Mouse (Mus musculus): ENCODE measurements around the gene Sh2d1b1. TPM values are rescaled to one million over a fixed set of nuclear protein-coding genes. Genes with fewer than 3 reads are reported as not detected.

Gene Sh2d1b1
- polyA plus RNA-seq, 1 experiment from 2014 or later, result 0.06 TPM

DNA sequence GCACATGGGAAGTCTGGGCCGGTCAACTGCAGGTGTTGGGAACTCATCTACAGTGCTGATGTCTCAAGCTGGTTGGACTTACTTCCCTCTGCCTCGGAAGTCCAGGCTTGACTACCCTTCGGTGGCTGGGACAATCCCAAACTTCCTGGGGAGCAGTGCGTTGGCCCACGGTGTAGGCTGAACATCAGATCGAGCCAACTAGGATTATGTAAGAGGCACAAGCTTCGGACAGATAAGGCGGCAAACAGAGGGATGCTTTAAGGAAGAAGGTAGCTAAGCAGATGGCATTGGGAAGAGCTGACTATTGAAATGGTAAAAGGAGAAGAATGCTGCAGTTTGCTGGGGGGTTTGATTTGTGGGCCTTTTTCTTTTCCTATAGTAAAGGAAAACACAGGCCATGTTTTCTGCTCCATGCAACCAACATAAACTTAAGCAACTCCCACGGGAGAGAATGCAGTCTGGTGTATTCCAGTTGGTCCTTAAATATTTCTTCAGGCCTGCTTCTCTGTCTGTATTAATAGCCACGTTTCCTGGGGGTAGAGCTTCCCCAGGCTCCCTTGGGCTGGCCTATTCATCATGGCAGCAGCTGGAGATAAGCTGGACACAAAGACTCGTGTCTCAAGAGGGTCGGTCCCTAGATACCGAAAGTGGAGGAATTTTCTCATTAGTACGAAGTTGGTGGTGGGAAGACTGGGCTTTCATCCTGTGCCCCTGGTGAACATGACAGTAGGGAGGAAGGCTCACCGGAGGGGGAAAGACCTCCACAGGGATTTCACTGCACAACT, 17.9 kb downstream of the Sh2d1b1 start:
- H3K27me3 ChIP-seq (replicated peaks), result no peaks in the 10 kb centered on the region
- ATAC-seq (replicated peaks), result no peak
- H3K27ac ChIP-seq, result no peak overlapping the region
- H3K4me3 ChIP-seq, result no peak overlapping the region
- H3K9ac ChIP-seq, result no peak overlapping the region
- peaks cover 4% of the 10 kb centered on the region; the same call in 1 of the 2 replicates for H3K4me1 ChIP-seq
- H3K36me3 ChIP-seq (replicated peaks), result no peaks in the 10 kb centered on the region
- 54% methylated on average over 15 of the region's 15 CpGs for WGBS
- H3K9me3 ChIP-seq, result no peaks in the 10 kb centered on the region
- no peak overlapping the region for H3K4me2 ChIP-seq

DNA sequence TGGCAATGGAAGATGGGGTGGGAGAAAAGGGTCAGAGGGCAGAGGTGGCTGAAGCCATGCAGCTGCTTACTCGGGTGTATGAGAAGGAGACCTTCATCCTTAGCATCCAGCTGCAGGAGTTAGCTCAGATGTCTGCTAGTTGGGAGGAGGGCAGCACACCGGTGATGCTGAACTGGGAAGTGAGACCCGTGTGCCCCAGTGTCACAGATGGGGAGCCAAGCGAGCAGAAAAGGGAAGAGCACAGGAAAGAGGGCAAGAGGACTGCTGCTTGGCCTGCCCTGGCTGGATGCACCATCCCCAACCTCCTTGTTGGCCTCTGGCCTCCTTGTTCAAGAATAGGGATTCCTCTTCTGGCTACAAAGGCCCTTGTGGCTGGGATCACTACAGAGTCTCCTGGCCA, 22.4 kb downstream of the Sh2d1b1 start:
- Histone ChIP-seq H3K4me3 (no peak overlapping the region), H3K4me2 (no peak overlapping the region), H3K36me3 (replicated peaks) (no peaks in the 10 kb centered on the region), H3K27ac (no peak overlapping the region), H3K9me3 (no peaks in the 10 kb centered on the region), H3K4me1 (no peaks in the 10 kb centered on the region), H3K9ac (no peak overlapping the region), H3K27me3 (replicated peaks) (no peaks in the 10 kb centered on the region)
- no peak for ATAC-seq (replicated peaks)
- 76% methylated on average over 4 of the region's 4 CpGs for WGBS

- H3K4me1 ChIP-seq, result no peaks in the 10 kb centered on the region
- WGBS, result 95% methylated on average over 9 of the region's 9 CpGs
- no peak overlapping the region for H3K4me2 ChIP-seq
- H3K36me3 ChIP-seq (replicated peaks), result no peaks in the 10 kb centered on the region
- no peak overlapping the region for H3K4me3 ChIP-seq
- no peak overlapping the region for H3K9ac ChIP-seq
- no peak overlapping the region for H3K27ac ChIP-seq
- no peaks in the 10 kb centered on the region for H3K27me3 ChIP-seq (replicated peaks)
- no peak for ATAC-seq (replicated peaks)
- no peaks in the 10 kb centered on the region for H3K9me3 ChIP-seq
Observed at GRCm38 (mm10) chr1:170301686-170302085, 24.6 kb downstream of the Sh2d1b1 start.

GRCm38 (mm10) chr1:170302456-170302855, 25.3 kb downstream of the Sh2d1b1 start:
- Histone ChIP-seq H3K4me3 (no peak overlapping the region), H3K27ac (no peak overlapping the region), H3K9ac (no peak overlapping the region), H3K27me3 (replicated peaks) (no peaks in the 10 kb centered on the region), H3K36me3 (replicated peaks) (no peaks in the 10 kb centered on the region), H3K4me2 (no peak overlapping the region), H3K4me1 (no peaks in the 10 kb centered on the region), H3K9me3 (no peaks in the 10 kb centered on the region)
- ATAC-seq (replicated peaks), result no peak
- 80% methylated on average over 6 of the region's 6 CpGs for WGBS

- Histone ChIP-seq H3K27me3 (replicated peaks) (no peaks in the 10 kb centered on the region), H3K4me2 (no peak overlapping the region), H3K9ac (no peak overlapping the region), H3K4me3 (no peak overlapping the region), H3K4me1 (no peaks in the 10 kb centered on the region), H3K9me3 (no peaks in the 10 kb centered on the region), H3K36me3 (replicated peaks) (no peaks in the 10 kb centered on the region), H3K27ac (no peak overlapping the region)
- ATAC-seq (replicated peaks), result no peak
- WGBS, result 47% methylated on average over 6 of the region's 6 CpGs
Observed at GRCm38 (mm10) chr1:170303103-170303502, 26.0 kb downstream of the Sh2d1b1 start.

DNA sequence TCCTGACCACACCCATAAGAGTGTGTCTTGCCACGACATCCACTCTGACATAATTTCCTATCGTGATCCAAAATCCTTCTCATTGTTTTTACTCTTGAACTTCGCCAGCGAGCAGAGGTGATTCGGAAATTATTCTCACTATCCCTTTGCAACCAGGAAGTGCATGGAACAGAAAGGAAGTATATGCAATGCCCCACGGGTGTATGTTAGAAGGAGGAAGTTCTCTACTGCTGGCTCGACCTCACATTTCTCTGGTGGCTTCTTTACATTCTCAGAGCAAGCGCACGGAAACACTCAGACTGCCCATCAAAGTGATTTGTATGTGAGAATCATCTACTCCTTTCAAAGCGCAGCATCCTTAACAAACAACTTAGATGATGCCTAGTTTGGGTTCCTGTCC, 27.9 kb downstream of the Sh2d1b1 start:
- H3K27ac ChIP-seq, result no peak overlapping the region
- no peak overlapping the region for H3K9ac ChIP-seq
- no peak for ATAC-seq (replicated peaks)
- no peak overlapping the region for H3K4me3 ChIP-seq
- H3K4me2 ChIP-seq, result no peak overlapping the region
- H3K36me3 ChIP-seq (replicated peaks), result no peaks in the 10 kb centered on the region
- no peaks in the 10 kb centered on the region for H3K4me1 ChIP-seq
- no peaks in the 10 kb centered on the region for H3K27me3 ChIP-seq (replicated peaks)
- no peaks in the 10 kb centered on the region for H3K9me3 ChIP-seq
- 94% methylated on average over 10 of the region's 10 CpGs for WGBS

DNA sequence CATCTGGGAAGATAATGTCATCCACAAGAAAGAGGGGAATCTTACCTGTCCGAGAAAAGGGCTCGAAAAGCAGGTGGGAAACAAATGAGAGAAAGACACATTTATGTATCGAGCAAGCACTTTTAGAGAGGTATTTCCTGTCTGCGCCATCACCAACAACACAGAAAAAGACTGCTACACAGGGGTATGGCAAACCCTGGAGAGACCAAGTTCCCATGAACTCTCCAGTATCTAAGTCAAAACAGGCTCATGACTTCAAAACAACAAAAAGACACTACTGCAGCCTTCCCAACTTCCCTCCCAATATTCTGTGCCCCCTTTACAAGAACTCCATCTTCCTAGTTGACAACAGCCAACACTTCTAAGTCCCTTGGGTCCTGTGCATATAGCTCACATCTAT, 29.1 kb downstream of the Sh2d1b1 start, which contains the start of gene Gm7694:
Gene Gm7694, minus strand, starts transcription at position 101 of the 400 bp plus-strand sequence.
- WGBS, result 95% methylated on average over 4 of the region's 4 CpGs
- no peaks in the 10 kb centered on the region for H3K9me3 ChIP-seq
- H3K4me3 ChIP-seq, result no peak within 1 kb of the TSS
- no peak within 1 kb of the TSS for H3K27ac ChIP-seq
- no peak within 1 kb of the TSS for H3K4me2 ChIP-seq
- H3K4me1 ChIP-seq, result no peaks in the 10 kb centered on the region
- H3K36me3 ChIP-seq (replicated peaks), result no peaks in the 10 kb centered on the region
- no peak for ATAC-seq (replicated peaks)
- no peaks in the 10 kb centered on the region for H3K27me3 ChIP-seq (replicated peaks)
- no peak within 1 kb of the TSS for H3K9ac ChIP-seq

GRCm38 (mm10) chr1:170308503-170308902, 31.4 kb downstream of the Sh2d1b1 start, which contains the start of gene Spata46:
Spata46 (plus strand) TSS chr1:170308803.
- Histone ChIP-seq H3K36me3 (replicated peaks) (no peaks in the 10 kb centered on the region), H3K27ac (no peak within 1 kb of the TSS), H3K27me3 (replicated peaks) (no peaks in the 10 kb centered on the region), H3K4me1 (no peaks in the 10 kb centered on the region), H3K4me3 (no peak within 1 kb of the TSS), H3K9ac (no peak within 1 kb of the TSS), H3K9me3 (no peaks in the 10 kb centered on the region), H3K4me2 (no peak within 1 kb of the TSS)
- no peak for ATAC-seq (replicated peaks)
- 92% methylated on average over 4 of the region's 4 CpGs for WGBS

DNA sequence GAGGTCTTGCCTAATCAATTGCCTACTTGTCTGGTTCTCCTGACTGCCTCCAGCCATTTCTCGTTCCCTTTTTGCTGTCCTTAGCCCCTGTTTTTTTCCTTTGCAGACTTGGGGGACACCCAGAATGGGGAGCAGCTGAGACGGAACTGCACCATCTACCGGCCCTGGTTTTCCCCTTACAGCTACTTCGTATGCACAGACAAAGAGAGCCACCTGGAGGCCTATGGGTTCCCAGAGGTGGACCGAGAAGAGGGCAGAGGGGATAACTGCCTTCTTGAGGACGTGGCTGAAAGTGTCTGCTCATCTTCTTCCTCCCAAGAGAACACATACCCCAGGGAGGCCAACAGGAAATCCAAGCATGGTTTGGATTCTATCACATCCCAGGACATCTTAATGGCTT, 34.3 kb downstream of the Sh2d1b1 start:
- no peak for ATAC-seq (replicated peaks)
- H3K4me1 ChIP-seq, result no peaks in the 10 kb centered on the region
- H3K4me2 ChIP-seq, result no peak overlapping the region
- WGBS, result 88% methylated on average over 6 of the region's 6 CpGs
- no peaks in the 10 kb centered on the region for H3K36me3 ChIP-seq (replicated peaks)
- H3K4me3 ChIP-seq, result no peak overlapping the region
- no peak overlapping the region for H3K27ac ChIP-seq
- H3K27me3 ChIP-seq (replicated peaks), result no peaks in the 10 kb centered on the region
- no peaks in the 10 kb centered on the region for H3K9me3 ChIP-seq
- no peak overlapping the region for H3K9ac ChIP-seq

DNA sequence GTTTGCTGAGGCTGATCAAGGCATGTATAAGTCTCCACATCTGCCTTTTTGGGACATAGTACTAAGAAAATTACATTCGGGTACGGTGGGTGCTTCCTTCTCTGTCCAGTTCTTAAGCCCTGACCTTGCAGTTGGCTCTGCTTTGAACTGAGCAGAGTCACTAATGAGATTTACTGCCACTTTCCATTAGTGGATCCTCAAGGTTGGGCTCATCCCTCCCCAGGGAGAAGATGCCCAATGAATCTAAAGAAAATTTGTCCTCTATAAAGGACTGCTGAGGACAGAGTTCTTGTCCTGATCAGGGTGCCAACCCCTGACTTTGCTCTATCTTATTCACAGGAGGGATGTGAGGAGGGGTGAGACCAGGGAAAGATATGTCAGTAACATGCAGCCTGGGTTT, 44.9 kb downstream of the Sh2d1b1 start:
- H3K9ac ChIP-seq, result no peak overlapping the region
- H3K4me1 ChIP-seq, result no peaks in the 10 kb centered on the region
- H3K36me3 ChIP-seq (replicated peaks), result no peaks in the 10 kb centered on the region
- H3K27me3 ChIP-seq (replicated peaks), result no peaks in the 10 kb centered on the region
- H3K27ac ChIP-seq, result no peak overlapping the region
- no peak for ATAC-seq (replicated peaks)
- H3K9me3 ChIP-seq, result no peaks in the 10 kb centered on the region
- WGBS, result 73% methylated on average over 2 of the region's 2 CpGs
- no peak overlapping the region for H3K4me3 ChIP-seq
- no peak overlapping the region for H3K4me2 ChIP-seq

- H3K36me3 ChIP-seq (replicated peaks), result no peaks in the 10 kb centered on the region
- ATAC-seq (replicated peaks), result no peak
- no peaks in the 10 kb centered on the region for H3K9me3 ChIP-seq
- no peak overlapping the region for H3K4me3 ChIP-seq
- 87% methylated on average over 10 of the region's 10 CpGs for WGBS
- no peaks in the 10 kb centered on the region for H3K27me3 ChIP-seq (replicated peaks)
- no peak overlapping the region for H3K9ac ChIP-seq
- no peaks in the 10 kb centered on the region for H3K4me1 ChIP-seq
- H3K27ac ChIP-seq, result no peak overlapping the region
- H3K4me2 ChIP-seq, result no peak overlapping the region
Observed at GRCm38 (mm10) chr1:170323001-170323400, 45.9 kb downstream of the Sh2d1b1 start.

- Histone ChIP-seq H3K4me2 (no peak overlapping the region), H3K27ac (no peak overlapping the region), H3K27me3 (replicated peaks) (no peaks in the 10 kb centered on the region), H3K9me3 (no peaks in the 10 kb centered on the region), H3K4me3 (no peak overlapping the region), H3K4me1 (no peaks in the 10 kb centered on the region), H3K36me3 (replicated peaks) (no peaks in the 10 kb centered on the region), H3K9ac (no peak overlapping the region)
- ATAC-seq (replicated peaks), result no peak
- whole genome bisulfite sequencing, result 100% methylated on average over 1 of the region's 1 CpGs
Observed at GRCm38 (mm10) chr1:170324312-170324711, 47.2 kb downstream of the Sh2d1b1 start.

- H3K36me3 ChIP-seq (replicated peaks), result no peaks in the 10 kb centered on the region
- H3K4me2 ChIP-seq, result no peak overlapping the region
- H3K9ac ChIP-seq, result no peak overlapping the region
- no peaks in the 10 kb centered on the region for H3K9me3 ChIP-seq
- H3K27ac ChIP-seq, result no peak overlapping the region
- no peaks in the 10 kb centered on the region for H3K27me3 ChIP-seq (replicated peaks)
- WGBS, result 93% methylated on average over 4 of the region's 4 CpGs
- no peak overlapping the region for H3K4me3 ChIP-seq
- ATAC-seq (replicated peaks), result no peak
- no peaks in the 10 kb centered on the region for H3K4me1 ChIP-seq
Observed at GRCm38 (mm10) chr1:170325277-170325676, 48.2 kb downstream of the Sh2d1b1 start.
